Mouse (Mus musculus): Measurements from ENCODE around the gene Rfx3. TPM values are rescaled to one million over a fixed set of nuclear protein-coding genes. Genes with fewer than 3 reads are reported as not detected.

Rfx3 gene
- polyA plus RNA-seq, 1 experiment from 2014 or later, result 38.4 TPM

GRCm38 (mm10) chr19:28009587-28010281, 1.2 kb downstream of the Rfx3 start:
- peak overlapping the region; percentile 96 for H3K4me3 ChIP-seq (ENCODE audit: low read depth, low read length)
- peak overlapping the region; percentile 94 for H3K9ac ChIP-seq (ENCODE audit: low read length)
- H3K36me3 ChIP-seq (ENCODE audit: control insufficient read depth, insufficient read depth, low read length), result no peaks in the 10 kb centered on the region
- H3K4me1 ChIP-seq (ENCODE audit: control insufficient read depth, insufficient read depth, low read length), result peaks cover 4% of the 10 kb centered on the region; the same call in 1 of the 2 replicates
- peak overlapping the region; percentile 61 for H3K4me2 ChIP-seq
- H3K27ac ChIP-seq (ENCODE audit: low read depth, low read length), result peak overlapping the region; percentile 100
- ATAC-seq (ENCODE audit: low FRiP score), result no peak
- peak; percentile 95 for DNase-seq (ENCODE audit: low spot score, missing footprints)
- no peaks in the 10 kb centered on the region for H3K27me3 ChIP-seq (ENCODE audit: control insufficient read depth, insufficient read depth, low read length)
- WGBS, result 0% methylated on average over 5 of the region's 5 CpGs
- H3K9me3 ChIP-seq (ENCODE audit: control insufficient read depth, low read length), result no peaks in the 10 kb centered on the region

DNA sequence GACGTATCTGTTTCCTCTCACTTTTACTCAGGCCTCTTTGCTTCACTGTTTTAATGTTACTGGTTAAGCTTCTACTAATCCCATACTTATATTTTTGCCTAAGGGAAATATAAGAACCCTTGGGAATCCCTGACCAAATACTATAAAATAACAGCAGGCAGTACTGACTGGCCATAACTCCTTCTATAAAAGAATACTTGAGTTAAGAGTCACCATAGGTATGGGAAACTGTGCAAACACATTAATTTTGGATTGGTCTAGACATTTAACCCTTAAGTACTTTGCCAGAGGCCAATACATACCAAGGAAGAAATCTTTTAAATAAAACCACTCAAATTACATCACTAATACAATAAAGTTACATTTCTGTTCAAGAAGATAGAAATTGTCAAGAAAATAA, 6.8 kb downstream of the Rfx3 start:
- Histone ChIP-seq H3K4me2 (no peak overlapping the region), H3K36me3 (ENCODE audit: control insufficient read depth, insufficient read depth, low read length) (no peaks in the 10 kb centered on the region), H3K27ac (ENCODE audit: low read depth, low read length) (no peak overlapping the region), H3K4me3 (ENCODE audit: low read depth, low read length) (no peak overlapping the region), H3K9ac (ENCODE audit: low read length) (no peak overlapping the region), H3K9me3 (ENCODE audit: control insufficient read depth, low read length) (no peaks in the 10 kb centered on the region), H3K27me3 (ENCODE audit: control insufficient read depth, insufficient read depth, low read length) (no peaks in the 10 kb centered on the region), H3K4me1 (ENCODE audit: control insufficient read depth, insufficient read depth, low read length) (no peaks in the 10 kb centered on the region; the same call in 1 of the 2 replicates)
- no peak for DNase-seq (ENCODE audit: low spot score, missing footprints)
- ATAC-seq (ENCODE audit: low FRiP score), result no peak
- 47% methylated on average over 1 of the region's 1 CpGs for WGBS

- Histone ChIP-seq H3K27me3 (ENCODE audit: control insufficient read depth, insufficient read depth, low read length) (no peaks in the 10 kb centered on the region), H3K9me3 (ENCODE audit: control insufficient read depth, low read length) (no peaks in the 10 kb centered on the region), H3K4me2 (no peak overlapping the region), H3K27ac (ENCODE audit: low read depth, low read length) (no peak overlapping the region), H3K9ac (ENCODE audit: low read length) (no peak overlapping the region), H3K36me3 (ENCODE audit: control insufficient read depth, insufficient read depth, low read length) (no peaks in the 10 kb centered on the region), H3K4me3 (ENCODE audit: low read depth, low read length) (no peak overlapping the region), H3K4me1 (ENCODE audit: control insufficient read depth, insufficient read depth, low read length) (no peaks in the 10 kb centered on the region; the same call in 1 of the 2 replicates)
- ATAC-seq (ENCODE audit: low FRiP score) (no peak), DNase-seq (ENCODE audit: low spot score, missing footprints) (no peak)
- 90% methylated on average over 1 of the region's 1 CpGs for WGBS
These were observed 7.5 kb downstream of the Rfx3 start for GRCm38 (mm10) chr19:28003474-28003873.

- H3K36me3 ChIP-seq (ENCODE audit: control insufficient read depth, insufficient read depth, low read length), result no peaks in the 10 kb centered on the region
- H3K4me2 ChIP-seq, result no peak overlapping the region
- 86% methylated on average over 3 of the region's 3 CpGs for WGBS
- no peak overlapping the region for H3K9ac ChIP-seq (ENCODE audit: low read length)
- no peaks in the 10 kb centered on the region; the same call in 1 of the 2 replicates for H3K4me1 ChIP-seq (ENCODE audit: control insufficient read depth, insufficient read depth, low read length)
- no peaks in the 10 kb centered on the region for H3K27me3 ChIP-seq (ENCODE audit: control insufficient read depth, insufficient read depth, low read length)
- DNase-seq (ENCODE audit: low spot score, missing footprints), result no peak
- H3K9me3 ChIP-seq (ENCODE audit: control insufficient read depth, low read length), result no peaks in the 10 kb centered on the region
- H3K27ac ChIP-seq (ENCODE audit: low read depth, low read length), result no peak overlapping the region
- no peak overlapping the region for H3K4me3 ChIP-seq (ENCODE audit: low read depth, low read length)
- ATAC-seq (ENCODE audit: low FRiP score), result no peak
These were observed 8.3 kb downstream of the Rfx3 start for GRCm38 (mm10) chr19:28002708-28003107.

GRCm38 (mm10) chr19:27992800-27993199, 18.2 kb downstream of the Rfx3 start:
- WGBS, result 88% methylated on average over 7 of the region's 7 CpGs
- Histone ChIP-seq H3K27me3 (ENCODE audit: control insufficient read depth, insufficient read depth, low read length) (no peaks in the 10 kb centered on the region), H3K9ac (ENCODE audit: low read length) (no peak overlapping the region), H3K9me3 (ENCODE audit: control insufficient read depth, low read length) (no peaks in the 10 kb centered on the region), H3K4me3 (ENCODE audit: low read depth, low read length) (no peak overlapping the region), H3K27ac (ENCODE audit: low read depth, low read length) (no peak overlapping the region), H3K4me1 (ENCODE audit: control insufficient read depth, insufficient read depth, low read length) (peaks cover 8% of the 10 kb centered on the region; the same call in 1 of the 2 replicates), H3K4me2 (no peak overlapping the region), H3K36me3 (ENCODE audit: control insufficient read depth, insufficient read depth, low read length) (no peaks in the 10 kb centered on the region)
- DNase-seq (ENCODE audit: low spot score, missing footprints), result no peak
- ATAC-seq (ENCODE audit: low FRiP score), result no peak

GRCm38 (mm10) chr19:27988746-27989145, 22.2 kb downstream of the Rfx3 start:
- 6% methylated on average over 3 of the region's 3 CpGs for WGBS
- Histone ChIP-seq H3K4me2 (no peak overlapping the region), H3K4me1 (ENCODE audit: control insufficient read depth, insufficient read depth, low read length) (peaks cover 9% of the 10 kb centered on the region; the same call in 1 of the 2 replicates), H3K36me3 (ENCODE audit: control insufficient read depth, insufficient read depth, low read length) (no peaks in the 10 kb centered on the region), H3K9ac (ENCODE audit: low read length) (no peak overlapping the region), H3K27me3 (ENCODE audit: control insufficient read depth, insufficient read depth, low read length) (no peaks in the 10 kb centered on the region), H3K27ac (ENCODE audit: low read depth, low read length) (no peak overlapping the region), H3K4me3 (ENCODE audit: low read depth, low read length) (no peak overlapping the region), H3K9me3 (ENCODE audit: control insufficient read depth, low read length) (no peaks in the 10 kb centered on the region)
- DNase-seq (ENCODE audit: low spot score, missing footprints), result peak; percentile 90
- peak; percentile 95 for ATAC-seq (ENCODE audit: low FRiP score)

- H3K27me3 ChIP-seq (ENCODE audit: control insufficient read depth, insufficient read depth, low read length), result no peaks in the 10 kb centered on the region
- no peak for DNase-seq (ENCODE audit: low spot score, missing footprints)
- WGBS, result 92% methylated on average over 3 of the region's 3 CpGs
These were observed 43.4 kb downstream of the Rfx3 start for GRCm38 (mm10) chr19:27967590-27967989.

GRCm38 (mm10) chr19:27961271-27961670, 49.7 kb downstream of the Rfx3 start:
- H3K4me3 ChIP-seq (ENCODE audit: low read depth, low read length), result no peak overlapping the region
- ATAC-seq (ENCODE audit: low FRiP score), result no peak
- WGBS, result 93% methylated on average over 3 of the region's 3 CpGs

More at GRCm38 (mm10) chr19:27967590-27967989, 43.4 kb downstream of the Rfx3 start:
- Histone ChIP-seq H3K9ac (ENCODE audit: low read length) (no peak overlapping the region), H3K9me3 (ENCODE audit: control insufficient read depth, low read length) (no peaks in the 10 kb centered on the region), H3K27ac (ENCODE audit: low read depth, low read length) (no peak overlapping the region), H3K4me2 (no peak overlapping the region), H3K4me3 (ENCODE audit: low read depth, low read length) (no peak overlapping the region), H3K4me1 (ENCODE audit: control insufficient read depth, insufficient read depth, low read length) (no peaks in the 10 kb centered on the region), H3K36me3 (ENCODE audit: control insufficient read depth, insufficient read depth, low read length) (no peaks in the 10 kb centered on the region)
- no peak for ATAC-seq (ENCODE audit: low FRiP score)

GRCm38 (mm10) chr19:27935453-27935852, 75.5 kb downstream of the Rfx3 start:
- WGBS, result 79% methylated on average over 3 of the region's 3 CpGs
- Histone ChIP-seq H3K9me3 (ENCODE audit: control insufficient read depth, low read length) (no peaks in the 10 kb centered on the region), H3K27me3 (ENCODE audit: control insufficient read depth, insufficient read depth, low read length) (no peaks in the 10 kb centered on the region), H3K27ac (ENCODE audit: low read depth, low read length) (no peak overlapping the region), H3K9ac (ENCODE audit: low read length) (no peak overlapping the region), H3K4me2 (no peak overlapping the region), H3K4me3 (ENCODE audit: low read depth, low read length) (no peak overlapping the region), H3K4me1 (ENCODE audit: control insufficient read depth, insufficient read depth, low read length) (no peaks in the 10 kb centered on the region; the same call in 1 of the 2 replicates), H3K36me3 (ENCODE audit: control insufficient read depth, insufficient read depth, low read length) (no peaks in the 10 kb centered on the region)
- DNase-seq (ENCODE audit: low spot score, missing footprints), result no peak
- ATAC-seq (ENCODE audit: low FRiP score), result no peak

More at GRCm38 (mm10) chr19:27961271-27961670, 49.7 kb downstream of the Rfx3 start:
- Histone ChIP-seq H3K4me2 (no peak overlapping the region), H3K36me3 (ENCODE audit: control insufficient read depth, insufficient read depth, low read length) (no peaks in the 10 kb centered on the region), H3K27ac (ENCODE audit: low read depth, low read length) (no peak overlapping the region), H3K9ac (ENCODE audit: low read length) (no peak overlapping the region), H3K27me3 (ENCODE audit: control insufficient read depth, insufficient read depth, low read length) (no peaks in the 10 kb centered on the region), H3K9me3 (ENCODE audit: control insufficient read depth, low read length) (no peaks in the 10 kb centered on the region), H3K4me1 (ENCODE audit: control insufficient read depth, insufficient read depth, low read length) (no peaks in the 10 kb centered on the region)
- DNase-seq (ENCODE audit: low spot score, missing footprints), result no peak
